Mouse (Mus musculus) lung, adult 2 months (tissue): ENCODE results near the gene Hmgn3.

Source experiments
- CTCF ChIP-seq: fragments of 200-500 bp; IDR thresholded peaks from 2 replicates; pipeline ENCODE4 v1.5.1; 2011; ENCODE audit warnings: mild to moderate bottlenecking, low read length, control low read depth; ENCODE audit not compliant: insufficient read depth
- POLR2A ChIP-seq: fragments of 200-500 bp; IDR thresholded peaks from 2 replicates; pipeline ENCODE4 v1.6.1; 2011; ENCODE audit warnings: low read depth, mild to moderate bottlenecking, control low read depth, low read length, borderline replicate concordance; ENCODE audit errors: extremely low read depth

DNA sequence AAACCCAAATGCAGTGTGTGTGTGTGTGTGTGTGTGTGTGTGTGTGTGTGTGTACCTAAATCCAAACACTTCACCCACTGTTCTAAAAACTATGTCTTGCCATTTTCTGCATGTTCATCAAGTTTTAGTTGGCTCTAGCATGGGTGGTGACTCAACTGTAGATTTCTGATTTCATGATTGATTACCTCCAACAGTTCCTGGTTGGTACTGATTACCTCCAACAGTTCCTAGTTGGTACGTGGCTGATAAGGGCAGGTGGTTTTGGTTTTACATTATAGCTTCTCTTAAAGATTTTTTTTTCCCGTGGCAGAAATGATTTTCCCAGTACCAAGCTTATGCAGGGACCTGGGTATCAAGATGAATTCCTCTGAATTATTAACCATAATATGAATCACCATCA lies 27.3 kb downstream of the Hmgn3 start:
- TF ChIP-seq POLR2A: no peak
- TF ChIP-seq CTCF: no peak
